1 mouse cellular context compared by ENCODE assay signal in genomic region chr6:121130039-121130705, GRCm38 (mm10).
TF ChIP-seq lines count a peak whose summit lies in the region.

No protein-coding gene starts in this region.

TF ChIP-seq in CH12.LX, 34 proteins besides CTCF, POLR2A, EP300 and RAD21:
- TF ChIP-seq ZKSCAN1 (IDR thresholded peaks at IDR 0.05; ENCODE audit: borderline replicate concordance, low read depth, low read length) (no peak), MYC (IDR thresholded peaks at IDR 0.05; ENCODE audit: low read depth, low read length) (peak; percentile 86), ZNF384 (IDR thresholded peaks at IDR 0.05; ENCODE audit: low read depth, low read length) (no peak), MAZ (IDR thresholded peaks at IDR 0.05; ENCODE audit: low read depth, low read length) (peak; percentile 55; the same call in 1 of the 2 replicates), MXI1 (IDR thresholded peaks at IDR 0.05; ENCODE audit: low read depth, low read length) (peak; percentile 90), MAX (IDR thresholded peaks at IDR 0.05; ENCODE audit: low read length) (peak; percentile 93), UBTF (IDR thresholded peaks at IDR 0.05; ENCODE audit: low read depth, low read length) (0 out of 2 replicates have a peak, but pooled peaks have one; percentile 43), BHLHE40 (IDR thresholded peaks at IDR 0.05; ENCODE audit: low read depth, low read length) (peak; percentile 100), SIN3A (IDR thresholded peaks at IDR 0.05; ENCODE audit: low read length) (peak; percentile 51; the same call in 1 of the 2 replicates), GABPA (IDR thresholded peaks at IDR 0.05; ENCODE audit: insufficient replicate concordance, low read depth, low read length) (no peak), USF1 (IDR thresholded peaks at IDR 0.05; ENCODE audit: low read depth, low read length) (no peak; the same call in 1 of the 2 replicates), TBP (conservative IDR thresholded peaks at IDR 0.05; ENCODE audit: low read depth, low read length) (no peak), TCF12 (IDR thresholded peaks at IDR 0.05; ENCODE audit: low read depth, low read length) (peak; percentile 60; the same call in 1 of the 2 replicates), ETS1 (conservative IDR thresholded peaks at IDR 0.05; ENCODE audit: low read depth, low read length) (peak; percentile 55), NELFE (IDR thresholded peaks at IDR 0.05; ENCODE audit: low read depth, low read length) (peak; percentile 30; the same call in 1 of the 2 replicates), CHD2 (IDR thresholded peaks at IDR 0.05; ENCODE audit: low read length) (no peak), ZMIZ1 (IDR thresholded peaks at IDR 0.05; ENCODE audit: low read depth, low read length) (no peak), PAX5 (IDR thresholded peaks at IDR 0.05; ENCODE audit: low read length) (no peak), MEF2A (IDR thresholded peaks at IDR 0.05; ENCODE audit: borderline replicate concordance, low read depth, low read length) (peak; percentile 27; the same call in 1 of the 2 replicates), IRF4 (IDR thresholded peaks at IDR 0.05; ENCODE audit: low read depth, low read length) (peak; percentile 57; the same call in 1 of the 2 replicates), USF2 (conservative IDR thresholded peaks at IDR 0.05; ENCODE audit: low read depth, low read length) (no peak), MAFK (IDR thresholded peaks at IDR 0.05; ENCODE audit: insufficient replicate concordance, low read length) (no peak), HCFC1 (IDR thresholded peaks at IDR 0.05; ENCODE audit: low read depth, low read length) (0 out of 2 replicates have a peak, but pooled peaks have one; percentile 20), ELF1 (IDR thresholded peaks at IDR 0.05; ENCODE audit: low read depth, low read length) (peak; percentile 50; the same call in 1 of the 2 replicates), ZC3H11A (IDR thresholded peaks at IDR 0.05; ENCODE audit: low read depth, low read length) (peak; percentile 52), JUN (IDR thresholded peaks at IDR 0.05; ENCODE audit: insufficient read depth, low read depth, low read length) (no peak), KAT2A (IDR thresholded peaks at IDR 0.05; ENCODE audit: insufficient replicate concordance, low read length) (no peak), E2F4 (IDR thresholded peaks at IDR 0.05; ENCODE audit: insufficient replicate concordance, low read depth, low read length) (no peak), SMC3 (IDR thresholded peaks at IDR 0.05; ENCODE audit: low read depth, low read length) (peak; percentile 90)
